8 mouse cellular contexts compared by ENCODE assay signal in the genomic region with DNA sequence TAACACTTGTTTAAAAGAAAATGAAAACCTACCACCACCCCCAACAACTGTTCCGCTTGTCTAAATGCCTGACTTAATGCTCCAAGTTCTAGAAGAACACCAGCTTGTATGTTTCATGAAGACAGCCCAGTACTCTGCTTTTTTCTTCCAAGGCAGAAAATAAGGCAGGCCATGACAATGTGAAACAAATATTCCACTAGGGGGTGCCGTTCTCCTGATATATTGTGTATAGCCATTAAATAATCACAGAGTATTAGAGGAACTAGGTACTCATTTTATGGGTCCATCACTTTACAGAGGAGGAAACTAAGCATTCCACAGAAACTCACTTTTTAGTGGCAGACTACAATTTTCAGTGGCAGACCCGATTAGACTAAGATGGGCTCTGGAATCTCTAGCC. TPM values are rescaled to one million over a fixed set of nuclear protein-coding genes. Genes with fewer than 3 reads are reported as not detected.
DNase-seq lines count a peak whose midpoint lies in the region; ATAC-seq and TF ChIP-seq lines count a peak whose summit lies in the region.

No protein-coding gene starts in this region.

- no peaks in the 10 kb centered on the region for H3K9me3 ChIP-seq in limb, embryonic 11.5 days (ENCODE audit: control insufficient read depth, low read length)
- H3K9me3 ChIP-seq in limb, embryonic 10.5 days (replicated peaks), result no peaks in the 10 kb centered on the region
- H3K9me3 ChIP-seq in hindbrain, embryonic 16.5 days (ENCODE audit: control insufficient read depth, low read length), result no peaks in the 10 kb centered on the region
- no peaks in the 10 kb centered on the region for H3K9me3 ChIP-seq in limb, embryonic 14.5 days (ENCODE audit: control insufficient read depth, low read length)

- H3K4me2 ChIP-seq in limb, embryonic 11.5 days (ENCODE audit: low read depth, severe bottlenecking), result no peak overlapping the region
- H3K4me2 ChIP-seq in hindbrain, embryonic 16.5 days (ENCODE audit: low read length), result no peak overlapping the region
- no peak overlapping the region for H3K4me2 ChIP-seq in limb, embryonic 14.5 days (replicated peaks; ENCODE audit: low read depth, low read length, severe bottlenecking)

- H3K27me3 ChIP-seq in limb, embryonic 11.5 days (ENCODE audit: control insufficient read depth, insufficient read depth, low read length), result no peaks in the 10 kb centered on the region
- H3K27me3 ChIP-seq in limb, embryonic 10.5 days (ENCODE audit: low read depth, poor library complexity, severe bottlenecking), result no peaks in the 10 kb centered on the region
- H3K27me3 ChIP-seq in hindbrain, embryonic 16.5 days (replicated peaks; ENCODE audit: control insufficient read depth, insufficient read depth, low read length), result no peaks in the 10 kb centered on the region
- no peaks in the 10 kb centered on the region for H3K27me3 ChIP-seq in limb, embryonic 14.5 days (ENCODE audit: control insufficient read depth, insufficient read depth, low read length)

- DNase-seq in limb, embryonic 11.5 days (ENCODE audit: low spot score), result peak; percentile 56
- no peak for DNase-seq in limb, embryonic 10.5 days (ENCODE audit: low spot score)
- peak; percentile 46 for DNase-seq in MEL-GATA-1-ER (ENCODE audit: extremely low read depth, low read depth)
- peak; percentile 12 to 62 for DNase-seq in cerebellum, postnatal 36 days
- peak; percentile 93 for DNase-seq in limb, embryonic 14.5 days (ENCODE audit: low spot score)
- peak; percentile 58 for DNase-seq in retina, adult 2 months (ENCODE audit: low read depth, low spot score)
- DNase-seq in ovary, adult 18-20 months (ENCODE audit: low spot score), result no peak

- H3K4me3 ChIP-seq in limb, embryonic 11.5 days (ENCODE audit: low read depth, low read length), result no peak overlapping the region
- H3K4me3 ChIP-seq in limb, embryonic 10.5 days, result no peak overlapping the region
- no peak overlapping the region for H3K4me3 ChIP-seq in hindbrain, embryonic 16.5 days (ENCODE audit: low read length)
- no peak overlapping the region for H3K4me3 ChIP-seq in limb, embryonic 14.5 days (replicated peaks; ENCODE audit: low read length)

- no peak overlapping the region for H3K27ac ChIP-seq in limb, embryonic 11.5 days (replicated peaks; ENCODE audit: low read depth, low read length)
- no peak overlapping the region for H3K27ac ChIP-seq in limb, embryonic 10.5 days
- H3K27ac ChIP-seq in hindbrain, embryonic 16.5 days (ENCODE audit: low read depth, low read length), result no peak overlapping the region
- H3K27ac ChIP-seq in limb, embryonic 14.5 days (replicated peaks; ENCODE audit: low read depth, low read length), result no peak overlapping the region

- 68% methylated on average over 3 of the region's 3 CpGs for WGBS in limb, embryonic 11.5 days
- 72% methylated on average over 3 of the region's 3 CpGs for WGBS in limb, embryonic 10.5 days
- 67% methylated on average over 3 of the region's 3 CpGs for WGBS in hindbrain, embryonic 16.5 days
- 53% methylated on average over 3 of the region's 3 CpGs for WGBS in limb, embryonic 14.5 days

- TF ChIP-seq POLR2A in limb, embryonic 14.5 days (IDR thresholded peaks at IDR 0.05; ENCODE audit: borderline replicate concordance, extremely low read depth, insufficient read depth, insufficient read length), result no peak

- no peaks in the 10 kb centered on the region; the same call in 1 of the 2 replicates for H3K36me3 ChIP-seq in limb, embryonic 11.5 days (ENCODE audit: control insufficient read depth, insufficient read depth, low read length)
- H3K36me3 ChIP-seq in limb, embryonic 10.5 days, result peaks cover 78% of the 10 kb centered on the region
- H3K36me3 ChIP-seq in hindbrain, embryonic 16.5 days (ENCODE audit: control insufficient read depth, insufficient read depth, low read length), result peaks cover 4% of the 10 kb centered on the region
- H3K36me3 ChIP-seq in limb, embryonic 14.5 days (ENCODE audit: control insufficient read depth, insufficient read depth, low read length), result peaks cover 43% of the 10 kb centered on the region

- ATAC-seq in limb, embryonic 11.5 days (ENCODE audit: insufficient number of reproducible peaks, low FRiP score, low TSS enrichment, low read depth), result no peak
- peak; percentile 65; the same call in 1 of the 2 replicates for ATAC-seq in hindbrain, embryonic 16.5 days
- peak; percentile 66 for ATAC-seq in limb, embryonic 14.5 days (ENCODE audit: low FRiP score, low read depth)

- H3K4me1 ChIP-seq in limb, embryonic 11.5 days (ENCODE audit: control insufficient read depth, insufficient read depth, low read length), result no peaks in the 10 kb centered on the region
- H3K4me1 ChIP-seq in limb, embryonic 10.5 days, result peaks cover 6% of the 10 kb centered on the region; the same call in 1 of the 2 replicates
- peaks cover under 1% of the 10 kb centered on the region; the same call in 1 of the 2 replicates for H3K4me1 ChIP-seq in hindbrain, embryonic 16.5 days (ENCODE audit: control insufficient read depth, insufficient read depth, low read depth, low read length)
- peaks cover 2% of the 10 kb centered on the region; the same call in 1 of the 2 replicates for H3K4me1 ChIP-seq in limb, embryonic 14.5 days (ENCODE audit: control insufficient read depth, insufficient read depth, low read length)

- no peak overlapping the region for H3K9ac ChIP-seq in limb, embryonic 11.5 days (ENCODE audit: low read length)
- H3K9ac ChIP-seq in hindbrain, embryonic 16.5 days (ENCODE audit: low read depth, low read length), result no peak overlapping the region
- H3K9ac ChIP-seq in limb, embryonic 14.5 days (ENCODE audit: low read depth, low read length, severe bottlenecking), result no peak overlapping the region

RNA-seq across cellular contexts. Expression of a gene that starts 7.2 kb away (rescaled TPM):
- polyA plus RNA-seq in limb, embryonic 11.5 days (2014; fragmentation: Nextera tagmentation; extraction: Ambion mirVana), result 18.7 and 19.0 TPM in 2 replicates
- polyA plus RNA-seq in limb, embryonic 10.5 days (2016; fragmentation: Nextera tagmentation; extraction: Ambion mirVana), result 26.0 and 29.9 TPM in 2 replicates
- 9.9 and 13.7 TPM in 2 replicates for polyA plus RNA-seq in hindbrain, embryonic 16.5 days (2015; fragmentation: Nextera tagmentation; extraction: Ambion mirVana)
- 47.4 and 49.0 TPM in 2 replicates for polyA plus RNA-seq in limb, embryonic 14.5 days (2012; rRNA removed)
- polyA plus RNA-seq in limb, embryonic 14.5 days (2014; fragmentation: Nextera tagmentation; extraction: Ambion mirVana), result 22.0 and 22.2 TPM in 2 replicates

RNA-seq across cellular contexts. Expression of a gene that starts 28.3 kb away (rescaled TPM):
- 276 and 295 TPM in 2 replicates for polyA plus RNA-seq in limb, embryonic 11.5 days (2014; fragmentation: Nextera tagmentation; extraction: Ambion mirVana)
- polyA plus RNA-seq in limb, embryonic 10.5 days (2016; fragmentation: Nextera tagmentation; extraction: Ambion mirVana), result 264 and 277 TPM in 2 replicates
- polyA plus RNA-seq in hindbrain, embryonic 16.5 days (2015; fragmentation: Nextera tagmentation; extraction: Ambion mirVana), result 208 and 213 TPM in 2 replicates
- polyA plus RNA-seq in limb, embryonic 14.5 days (2012; rRNA removed), result 213 and 222 TPM in 2 replicates
- polyA plus RNA-seq in limb, embryonic 14.5 days (2014; fragmentation: Nextera tagmentation; extraction: Ambion mirVana), result 394 and 398 TPM in 2 replicates

RNA-seq across cellular contexts. Expression of a gene that starts 58.0 kb away (rescaled TPM):
- polyA plus RNA-seq in limb, embryonic 11.5 days (2014; fragmentation: Nextera tagmentation; extraction: Ambion mirVana), result 0.67 and 0.85 TPM in 2 replicates
- polyA plus RNA-seq in limb, embryonic 10.5 days (2016; fragmentation: Nextera tagmentation; extraction: Ambion mirVana), result 0.68 and 0.91 TPM in 2 replicates
- polyA plus RNA-seq in hindbrain, embryonic 16.5 days (2015; fragmentation: Nextera tagmentation; extraction: Ambion mirVana), result 1.7 and 1.8 TPM in 2 replicates
- polyA plus RNA-seq in limb, embryonic 14.5 days (2012; rRNA removed), result 0.65 and 0.75 TPM in 2 replicates
- polyA plus RNA-seq in limb, embryonic 14.5 days (2014; fragmentation: Nextera tagmentation; extraction: Ambion mirVana), result 1.5 and 1.6 TPM in 2 replicates

RNA-seq across cellular contexts. Expression of a gene that starts 58.1 kb away (rescaled TPM):
- 55.1 and 62.3 TPM in 2 replicates for polyA plus RNA-seq in limb, embryonic 11.5 days (2014; fragmentation: Nextera tagmentation; extraction: Ambion mirVana)
- polyA plus RNA-seq in limb, embryonic 10.5 days (2016; fragmentation: Nextera tagmentation; extraction: Ambion mirVana), result 47.2 and 54.2 TPM in 2 replicates
- 47.1 and 58.4 TPM in 2 replicates for polyA plus RNA-seq in hindbrain, embryonic 16.5 days (2015; fragmentation: Nextera tagmentation; extraction: Ambion mirVana)
- polyA plus RNA-seq in limb, embryonic 14.5 days (2012; rRNA removed), result 20.2 and 32.3 TPM in 2 replicates
- 40.6 and 45.3 TPM in 2 replicates for polyA plus RNA-seq in limb, embryonic 14.5 days (2014; fragmentation: Nextera tagmentation; extraction: Ambion mirVana)

Comparison
In these comparisons a context has a peak if more than half of its experiments do, and no peak if none do; other contexts are left out.
1. DNase-seq: peak in limb, embryonic 11.5 days (single experiment), MEL-GATA-1-ER (single experiment), cerebellum, postnatal 36 days (2 of 2), limb, embryonic 14.5 days (single experiment) and retina, adult 2 months (single experiment); none in limb, embryonic 10.5 days (single experiment) and ovary, adult 18-20 months (single experiment).